Mouse (Mus musculus): ENCODE measurements around the gene Polr2l. TPM values are rescaled to one million over a fixed set of nuclear protein-coding genes. Genes with fewer than 3 reads are reported as not detected.
A peak's percentile ranks its signal among the peaks of the same experiment; 100 is the strongest.

Polr2l gene
- total and polyA plus RNA-seq, 2 experiments from 2014 or later = 17.4 to 81.3 TPM

GRCm38 (mm10) chr7:141480842-141481497 is 6.0 kb upstream of the Polr2l start:
- Histone ChIP-seq H3K36me3 (replicated peaks; ENCODE audit: control insufficient read depth, insufficient read depth, low read length) (0 out of 2 replicates have a peak, but pooled peaks cover under 1% of the 10 kb centered on the region), H3K4me2 (ENCODE audit: low read depth, low read length) (peak overlapping the region; percentile 98), H3K27me3 (ENCODE audit: control insufficient read depth, insufficient read depth, low read length) (no peaks in the 10 kb centered on the region; the same call in 1 of the 2 replicates), H3K9me3 (replicated peaks; ENCODE audit: control insufficient read depth, low read length) (no peaks in the 10 kb centered on the region), H3K27ac (ENCODE audit: low read depth) (no peak overlapping the region), H3K9ac (replicated peaks; ENCODE audit: low read depth, low read length) (no peak overlapping the region), H3K4me1 (ENCODE audit: control insufficient read depth, insufficient read depth) (peaks cover 42% of the 10 kb centered on the region), H3K4me3 (ENCODE audit: low read depth, low read length) (peak overlapping the region; percentile 52)
- peak; percentile 94 for TF ChIP-seq CTCF (IDR thresholded peaks at IDR 0.05; ENCODE audit: low read depth)
- TF ChIP-seq EP300 (IDR thresholded peaks at IDR 0.05; ENCODE audit: low read depth) = no peak
- ATAC-seq (ENCODE audit: insufficient read depth, low read depth) (peak; percentile 31), DNase-seq (ENCODE audit: low spot score) (peak; percentile 88)
- WGBS = 10% methylated on average over 10 of the region's 10 CpGs

- peaks cover 56% of the 10 kb centered on the region for H3K4me1 ChIP-seq (ENCODE audit: control insufficient read depth, insufficient read depth)
- WGBS = 42% methylated on average over 5 of the region's 5 CpGs
- DNase-seq (ENCODE audit: low spot score) (no peak), ATAC-seq (ENCODE audit: insufficient read depth, low read depth) (no peak)
- no peak overlapping the region for H3K4me3 ChIP-seq (ENCODE audit: low read depth, low read length)
- H3K9me3 ChIP-seq (replicated peaks; ENCODE audit: control insufficient read depth, low read length) = no peaks in the 10 kb centered on the region
- H3K27me3 ChIP-seq (ENCODE audit: control insufficient read depth, insufficient read depth, low read length) = no peaks in the 10 kb centered on the region; the same call in 1 of the 2 replicates
- H3K36me3 ChIP-seq (replicated peaks; ENCODE audit: control insufficient read depth, insufficient read depth, low read length) = no peaks in the 10 kb centered on the region
- TF ChIP-seq CTCF (IDR thresholded peaks at IDR 0.05; ENCODE audit: low read depth) (no peak), EP300 (IDR thresholded peaks at IDR 0.05; ENCODE audit: low read depth) (no peak)
- no peak overlapping the region for H3K9ac ChIP-seq (replicated peaks; ENCODE audit: low read depth, low read length)
- H3K27ac ChIP-seq (ENCODE audit: low read depth) = peak overlapping the region; percentile 96
- H3K4me2 ChIP-seq (ENCODE audit: low read depth, low read length) = 0 out of 2 replicates have a peak overlapping the region, but pooled peaks have one; percentile 93
These were observed 3.4 kb upstream of the Polr2l start for GRCm38 (mm10) chr7:141478270-141478748.

- DNase-seq (ENCODE audit: low spot score) (no peak), ATAC-seq (ENCODE audit: insufficient read depth, low read depth) (no peak)
- peak overlapping the region; percentile 18; the same call in 1 of the 2 replicates for H3K9ac ChIP-seq (replicated peaks; ENCODE audit: low read depth, low read length)
- peaks cover 55% of the 10 kb centered on the region for H3K4me1 ChIP-seq (ENCODE audit: control insufficient read depth, insufficient read depth)
- no peaks in the 10 kb centered on the region; the same call in 1 of the 2 replicates for H3K27me3 ChIP-seq (ENCODE audit: control insufficient read depth, insufficient read depth, low read length)
- peak overlapping the region; percentile 96 for H3K27ac ChIP-seq (ENCODE audit: low read depth)
- 45% methylated on average over 4 of the region's 4 CpGs for WGBS
- H3K36me3 ChIP-seq (replicated peaks; ENCODE audit: control insufficient read depth, insufficient read depth, low read length) = peaks cover 2% of the 10 kb centered on the region
- peak overlapping the region; percentile 93 for H3K4me2 ChIP-seq (ENCODE audit: low read depth, low read length)
- TF ChIP-seq EP300 (IDR thresholded peaks at IDR 0.05; ENCODE audit: low read depth) = no peak
- TF ChIP-seq CTCF (IDR thresholded peaks at IDR 0.05; ENCODE audit: low read depth) = no peak
- H3K9me3 ChIP-seq (replicated peaks; ENCODE audit: control insufficient read depth, low read length) = no peaks in the 10 kb centered on the region
- no peak overlapping the region for H3K4me3 ChIP-seq (ENCODE audit: low read depth, low read length)
These were observed 2.8 kb upstream of the Polr2l start for GRCm38 (mm10) chr7:141477578-141478269.

GRCm38 (mm10) chr7:141476981-141477370 is 2.0 kb upstream of the Polr2l start:
- no peaks in the 10 kb centered on the region for H3K9me3 ChIP-seq (replicated peaks; ENCODE audit: control insufficient read depth, low read length)
- peak overlapping the region; percentile 96 for H3K27ac ChIP-seq (ENCODE audit: low read depth)
- H3K9ac ChIP-seq (replicated peaks; ENCODE audit: low read depth, low read length) = peak overlapping the region; percentile 18; the same call in 1 of the 2 replicates
- TF ChIP-seq CTCF (IDR thresholded peaks at IDR 0.05; ENCODE audit: low read depth) (no peak), EP300 (IDR thresholded peaks at IDR 0.05; ENCODE audit: low read depth) (no peak)
- no peaks in the 10 kb centered on the region for H3K27me3 ChIP-seq (ENCODE audit: control insufficient read depth, insufficient read depth, low read length)
- H3K4me3 ChIP-seq (ENCODE audit: low read depth, low read length) = peak overlapping the region; percentile 69
- peaks cover 48% of the 10 kb centered on the region for H3K4me1 ChIP-seq (ENCODE audit: control insufficient read depth, insufficient read depth)
- 8% methylated on average over 7 of the region's 7 CpGs for WGBS
- peaks cover 9% of the 10 kb centered on the region for H3K36me3 ChIP-seq (replicated peaks; ENCODE audit: control insufficient read depth, insufficient read depth, low read length)
- ATAC-seq (ENCODE audit: insufficient read depth, low read depth) = no peak
- peak overlapping the region; percentile 93 for H3K4me2 ChIP-seq (ENCODE audit: low read depth, low read length)
- DNase-seq (ENCODE audit: low spot score) = no peak

GRCm38 (mm10) chr7:141476226-141476980 is 1.5 kb upstream of the Polr2l start:
- ATAC-seq (ENCODE audit: insufficient read depth, low read depth) = peak; percentile 73
- 1% methylated on average over 12 of the region's 17 CpGs for WGBS

More at GRCm38 (mm10) chr7:141476226-141476980, 1.5 kb upstream of the Polr2l start:
- TF ChIP-seq EP300 (IDR thresholded peaks at IDR 0.05; ENCODE audit: low read depth) (peak; percentile 94), CTCF (IDR thresholded peaks at IDR 0.05; ENCODE audit: low read depth) (peak; percentile 36)
- Histone ChIP-seq H3K27me3 (ENCODE audit: control insufficient read depth, insufficient read depth, low read length) (no peaks in the 10 kb centered on the region), H3K4me3 (ENCODE audit: low read depth, low read length) (peak overlapping the region; percentile 69), H3K4me1 (ENCODE audit: control insufficient read depth, insufficient read depth) (peaks cover 42% of the 10 kb centered on the region), H3K27ac (ENCODE audit: low read depth) (peak overlapping the region; percentile 96), H3K4me2 (ENCODE audit: low read depth, low read length) (peak overlapping the region; percentile 93), H3K36me3 (replicated peaks; ENCODE audit: control insufficient read depth, insufficient read depth, low read length) (peaks cover 14% of the 10 kb centered on the region), H3K9ac (replicated peaks; ENCODE audit: low read depth, low read length) (peak overlapping the region; percentile 80), H3K9me3 (replicated peaks; ENCODE audit: control insufficient read depth, low read length) (no peaks in the 10 kb centered on the region)
- peak; percentile 86 for DNase-seq (ENCODE audit: low spot score)
